Mouse (Mus musculus): ENCODE results near the gene Eif4e2. TPM values are rescaled to one million over a fixed set of nuclear protein-coding genes. Genes with fewer than 3 reads are reported as not detected.

The Eif4e2 gene
- total RNA-seq, 2 experiments from 2014 or later: 76.6 to 85.7 TPM

DNA sequence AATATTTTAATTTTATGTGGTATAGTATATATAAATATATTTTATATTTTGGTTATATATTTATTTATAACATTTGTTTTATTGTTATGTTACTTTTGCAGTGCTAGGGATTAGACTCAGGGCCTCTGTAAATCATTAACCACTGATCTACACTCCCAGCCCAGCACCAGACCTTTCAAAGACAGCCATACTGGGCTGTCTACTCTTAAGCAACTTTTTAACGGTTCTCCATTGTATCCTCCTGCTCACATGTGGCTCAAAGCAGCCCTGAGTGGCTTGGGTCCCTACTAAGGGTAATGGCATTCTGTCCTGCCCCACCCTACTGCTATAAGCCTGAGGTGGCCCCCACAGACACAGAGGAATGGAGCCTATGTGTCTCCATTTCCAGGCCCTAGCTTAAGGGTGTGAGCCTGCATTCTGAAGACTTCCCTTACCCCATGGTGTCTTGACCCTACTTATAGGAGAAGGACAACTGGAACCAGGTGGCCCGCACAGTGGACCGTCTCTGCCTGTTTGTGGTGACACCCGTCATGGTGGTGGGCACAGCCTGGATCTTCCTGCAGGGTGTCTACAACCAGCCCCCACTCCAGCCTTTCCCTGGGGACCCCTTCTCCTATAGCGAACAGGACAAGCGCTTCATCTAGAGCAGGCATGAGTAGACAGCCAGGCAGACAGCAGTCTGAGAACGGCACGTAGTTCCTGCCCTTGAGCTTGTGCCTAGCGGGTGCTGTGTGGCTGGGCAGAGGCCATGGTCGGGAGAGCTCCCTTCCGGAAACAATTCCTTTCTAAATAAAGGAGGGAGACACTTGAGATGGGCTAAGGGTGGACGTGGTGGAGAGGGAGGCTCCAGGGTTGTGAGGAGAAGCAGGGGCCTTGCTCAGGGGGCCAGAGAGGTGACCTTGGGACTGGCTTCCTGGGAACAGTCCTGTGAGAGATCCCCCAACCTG lies 15.3 kb upstream of the Eif4e2 start:
- no peak for DNase-seq (ENCODE audit: low spot score in 2 of 2)

- DNase-seq (ENCODE audit: low spot score in 2 of 2): no peak
These were observed 12.9 kb upstream of the Eif4e2 start for GRCm38 (mm10) chr1:87200811-87201210.

DNA sequence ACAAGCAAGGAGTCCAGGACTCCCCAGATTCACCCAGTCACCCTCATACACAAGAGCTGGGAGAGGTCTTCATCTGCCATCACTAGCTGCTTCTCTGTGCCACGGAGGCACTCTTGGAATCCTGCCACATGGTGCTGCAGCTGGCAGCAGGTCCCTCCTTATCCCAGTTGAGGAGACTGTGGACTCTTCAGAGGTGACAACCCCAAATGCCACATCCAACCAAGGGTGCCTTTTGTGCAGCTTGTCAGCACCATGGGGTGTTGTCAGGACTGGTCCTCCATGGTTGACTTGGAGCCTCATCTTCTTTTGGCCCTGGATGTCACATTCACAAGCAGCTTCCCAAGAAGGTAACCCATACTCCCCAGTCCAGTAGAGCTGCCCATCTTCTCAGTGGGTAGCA lies 11.9 kb upstream of the Eif4e2 start:
- no peak for DNase-seq (ENCODE audit: low spot score in 2 of 2)

DNA sequence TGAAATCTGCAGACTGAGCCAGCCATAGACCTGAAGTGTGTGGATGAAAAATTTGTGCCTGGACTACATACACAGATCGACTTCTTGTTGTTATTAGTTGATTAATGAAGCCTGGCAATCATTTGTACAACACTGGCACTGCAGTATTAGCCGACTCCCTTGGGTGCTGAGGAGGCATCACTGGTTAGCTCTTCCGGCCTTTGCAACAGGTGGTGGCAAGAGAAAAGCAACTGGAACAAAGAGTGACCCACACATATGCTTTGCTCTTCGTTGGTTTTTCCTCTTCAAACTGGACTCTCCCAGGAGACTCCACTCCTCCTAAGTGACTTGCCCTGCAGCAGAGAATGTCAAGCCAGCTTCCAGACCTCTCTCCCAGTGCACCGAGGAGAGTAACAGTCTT lies 9.9 kb upstream of the Eif4e2 start:
- no peak for DNase-seq (ENCODE audit: low spot score in 2 of 2)

DNA sequence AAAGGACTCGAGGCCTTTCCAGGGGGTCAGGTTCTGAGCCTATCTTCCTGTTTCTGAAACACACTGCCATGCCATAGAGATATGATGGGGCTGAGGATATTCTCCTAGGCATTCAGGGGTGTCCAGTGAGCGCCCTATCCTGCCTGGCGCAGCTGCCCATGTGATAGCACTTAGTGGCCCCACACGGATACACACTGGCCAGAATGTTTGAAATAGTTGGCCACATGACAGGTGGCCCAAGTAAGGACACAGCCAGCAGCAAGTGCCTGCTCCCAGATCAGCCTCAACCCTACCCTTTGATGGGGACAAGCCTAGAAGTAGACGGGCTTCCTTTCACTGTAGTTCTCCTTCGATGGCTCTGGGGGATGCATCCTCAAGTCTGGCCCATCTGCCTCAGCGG lies 9.2 kb upstream of the Eif4e2 start, which contains the start of gene Chrng:
Gene Chrng (plus strand): TSS at position 193 of the 400 bp plus-strand sequence.
- no peak for DNase-seq (ENCODE audit: low spot score in 2 of 2)

DNA sequence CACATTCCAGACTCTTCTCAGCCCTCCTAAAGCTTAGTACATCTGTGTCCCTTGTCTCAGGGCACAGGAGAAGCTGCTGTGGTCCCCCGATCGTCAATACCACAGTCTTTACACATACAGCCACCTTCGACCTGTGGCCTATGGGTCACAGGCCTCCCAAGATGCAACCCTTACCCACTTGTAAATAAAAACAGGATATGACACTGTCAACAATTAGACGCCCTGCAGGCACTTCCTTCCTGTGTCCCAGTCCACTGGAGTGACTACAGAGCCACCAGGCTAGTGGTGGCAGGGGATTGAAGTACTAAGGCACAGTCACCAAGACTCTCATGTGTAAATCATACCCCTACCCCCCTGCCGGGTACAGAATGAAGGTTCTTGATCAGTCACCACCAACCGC lies 8.7 kb upstream of the Eif4e2 start:
- DNase-seq (ENCODE audit: low spot score in 2 of 2): no peak

DNA sequence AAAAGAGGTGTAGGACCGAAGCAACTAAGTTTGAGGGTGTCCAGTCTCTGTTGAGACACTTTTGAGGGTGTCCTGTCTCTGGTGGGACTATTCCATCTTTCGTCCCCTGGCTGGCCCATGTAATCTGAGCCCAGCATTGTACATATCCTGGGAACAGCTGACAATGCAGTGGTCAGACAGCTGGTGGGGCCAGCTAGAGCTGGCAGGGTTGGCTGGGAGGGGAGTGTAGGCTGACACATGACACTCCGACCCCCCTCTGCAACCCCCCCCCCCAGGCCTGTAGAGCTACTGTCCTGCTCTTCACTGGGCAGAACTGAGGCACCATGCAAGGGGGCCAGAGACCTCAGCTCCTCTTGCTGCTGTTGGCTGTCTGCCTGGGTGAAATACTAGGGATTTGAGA lies 8.2 kb upstream of the Eif4e2 start:
- DNase-seq (ENCODE audit: low spot score in 2 of 2): no peak

GRCm38 (mm10) chr1:87206339-87206738 lies 7.4 kb upstream of the Eif4e2 start:
- no peak for DNase-seq (ENCODE audit: low spot score in 2 of 2)

- no peak for DNase-seq (ENCODE audit: low spot score in 2 of 2)
These were observed 2.3 kb upstream of the Eif4e2 start for GRCm38 (mm10) chr1:87211431-87211830.

DNA sequence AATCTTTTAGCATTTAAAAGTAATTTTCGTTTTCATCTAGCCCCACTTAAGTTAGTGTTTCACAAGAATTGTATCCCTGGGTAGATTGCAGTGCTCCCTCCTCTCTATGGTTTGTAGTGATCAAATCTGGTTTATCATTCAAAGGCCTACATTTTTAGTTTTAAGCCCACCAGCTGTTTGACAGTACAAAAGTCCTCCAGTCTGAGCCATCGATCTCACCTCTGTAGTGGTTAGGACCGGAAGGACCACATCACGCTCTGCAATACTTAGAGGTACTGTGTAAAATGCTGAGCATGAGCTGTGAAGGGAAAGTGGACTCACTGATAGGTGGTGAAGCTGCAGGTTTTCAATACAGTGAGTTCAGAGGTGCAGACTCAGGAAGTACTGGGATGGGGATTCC lies 1.0 kb downstream of the Eif4e2 start:
- no peak for DNase-seq (ENCODE audit: low spot score in 2 of 2)

DNA sequence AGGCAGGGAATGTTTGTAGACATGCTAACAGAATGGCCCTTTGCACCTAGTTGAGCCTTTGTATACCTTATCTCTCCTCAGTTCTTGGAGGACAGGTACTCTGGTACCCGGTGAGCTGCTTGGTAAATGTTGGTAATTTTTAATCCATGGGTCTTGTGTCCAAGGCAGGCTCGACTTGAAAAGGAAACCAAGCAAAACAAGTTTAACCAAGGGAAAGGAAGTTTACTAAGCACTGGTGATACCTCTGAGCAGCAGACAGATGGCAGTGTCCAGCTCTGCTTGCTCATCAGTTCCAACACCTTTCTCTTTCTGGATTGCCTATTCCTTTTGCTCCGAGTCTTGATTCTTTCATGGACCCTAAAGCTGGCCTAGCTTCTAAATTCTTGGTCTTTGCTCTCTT lies 4.2 kb downstream of the Eif4e2 start:
- DNase-seq (ENCODE audit: low spot score in 2 of 2): no peak

- DNase-seq (ENCODE audit: low spot score in 2 of 2): no peak
These were observed 12.0 kb downstream of the Eif4e2 start for GRCm38 (mm10) chr1:87225739-87226138.

GRCm38 (mm10) chr1:87226409-87227159 lies 12.9 kb downstream of the Eif4e2 start:
- DNase-seq (ENCODE audit: low spot score in 2 of 2): no peak

GRCm38 (mm10) chr1:87227160-87227550 lies 13.4 kb downstream of the Eif4e2 start:
- DNase-seq (ENCODE audit: low spot score in 2 of 2): no peak

- DNase-seq (ENCODE audit: low spot score in 2 of 2): no peak
These were observed 16.9 kb downstream of the Eif4e2 start for GRCm38 (mm10) chr1:87230606-87231005.

DNA sequence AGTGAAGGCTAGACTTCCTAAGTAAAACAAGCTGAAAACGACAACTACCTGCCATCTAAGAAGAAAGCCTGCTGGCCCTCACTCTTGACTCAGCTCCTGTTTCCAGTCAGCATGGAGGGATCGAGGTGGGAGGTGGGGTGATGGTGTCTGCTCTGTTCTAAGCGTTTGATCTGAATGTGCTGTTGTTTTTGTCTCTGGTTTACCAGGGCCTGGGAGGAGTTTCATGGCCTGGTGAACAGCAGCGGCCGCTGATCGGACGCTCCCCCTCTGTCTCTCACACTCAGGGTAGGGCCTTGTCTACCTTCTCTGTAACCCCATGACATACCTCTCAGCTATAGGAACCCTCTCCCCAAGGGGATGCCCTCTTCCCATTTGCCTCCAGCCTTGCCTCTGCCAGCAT lies 18.5 kb downstream of the Eif4e2 start:
- DNase-seq (ENCODE audit: low spot score in 2 of 2): no peak

GRCm38 (mm10) chr1:87239056-87239455 lies 25.3 kb downstream of the Eif4e2 start:
- DNase-seq (ENCODE audit: low spot score in 2 of 2): no peak

GRCm38 (mm10) chr1:87243021-87243420 lies 29.3 kb downstream of the Eif4e2 start:
- no peak for DNase-seq (ENCODE audit: low spot score in 2 of 2)

GRCm38 (mm10) chr1:87245430-87245829 lies 31.7 kb downstream of the Eif4e2 start:
- DNase-seq (ENCODE audit: low spot score in 2 of 2): no peak

- DNase-seq (ENCODE audit: low spot score in 2 of 2): peak; percentile 85 to 91
These were observed 32.5 kb downstream of the Eif4e2 start for GRCm38 (mm10) chr1:87245929-87246815.

- no peak for DNase-seq (ENCODE audit: low spot score in 2 of 2)
These were observed 38.4 kb downstream of the Eif4e2 start for GRCm38 (mm10) chr1:87252040-87252609.
